Mouse (Mus musculus): ENCODE measurements around the gene Stpg1. TPM values are rescaled to one million over a fixed set of nuclear protein-coding genes. Genes with fewer than 3 reads are reported as not detected.

The Stpg1 gene
- polyA plus RNA-seq, 1 experiment, result 1.8 TPM

DNA sequence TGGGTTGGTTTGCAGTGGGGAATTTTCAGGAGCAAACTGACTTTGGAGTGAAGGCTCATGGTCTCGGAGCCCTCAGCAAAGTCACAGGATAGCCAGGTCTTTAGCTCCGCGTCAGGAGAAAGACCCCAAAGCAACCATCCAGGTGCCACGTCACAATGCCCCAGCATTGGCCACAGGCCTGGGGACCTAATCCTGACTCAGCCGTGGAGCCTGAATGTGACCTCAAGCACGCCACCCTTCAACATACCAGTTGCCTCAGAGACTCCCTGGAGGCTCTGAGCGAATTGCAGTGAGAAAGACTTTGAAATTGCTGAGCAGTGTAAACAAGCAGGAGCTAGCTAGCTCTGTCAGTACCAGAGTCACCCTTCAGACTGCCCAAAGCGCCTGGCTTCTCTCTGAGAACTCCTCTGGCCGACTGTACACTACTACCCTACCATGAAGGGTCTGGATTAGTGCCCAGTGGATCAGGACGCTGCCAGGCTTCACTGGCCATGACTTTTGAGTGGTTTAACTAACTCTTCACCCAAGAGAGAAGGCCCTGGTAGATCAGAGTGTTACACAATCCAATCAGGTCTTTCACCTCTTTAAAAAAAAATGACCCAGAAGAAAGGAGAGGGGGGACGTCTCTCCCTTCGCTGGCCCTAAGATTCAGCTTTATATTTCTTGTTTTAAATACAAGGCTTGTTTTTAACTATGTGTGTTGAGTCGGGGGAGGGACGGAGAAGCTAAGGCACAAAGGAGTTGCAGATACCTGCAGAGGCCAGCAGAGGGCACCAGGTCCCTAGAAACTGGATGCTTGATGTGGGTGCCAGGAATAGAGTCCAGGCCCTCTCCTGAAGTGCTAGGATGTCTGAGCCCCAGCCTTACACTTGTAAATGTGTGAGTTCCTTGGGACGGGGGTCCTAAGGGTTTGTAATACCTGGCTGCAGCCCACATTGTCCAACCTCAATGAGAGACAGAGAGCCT, 22.0 kb downstream of the Stpg1 start:
- peak; percentile 94 for TF ChIP-seq CTCF (IDR thresholded peaks at IDR 0.05; ENCODE audit: low read depth, low read length)
- TF ChIP-seq EP300 (IDR thresholded peaks at IDR 0.05; ENCODE audit: insufficient read depth, low read depth, low read length), result no peak
- no peak for TF ChIP-seq POLR2A (IDR thresholded peaks at IDR 0.05; ENCODE audit: insufficient read depth, low read length)
- H3K27ac ChIP-seq (ENCODE audit: insufficient read depth, low read length), result no peak overlapping the region

DNA sequence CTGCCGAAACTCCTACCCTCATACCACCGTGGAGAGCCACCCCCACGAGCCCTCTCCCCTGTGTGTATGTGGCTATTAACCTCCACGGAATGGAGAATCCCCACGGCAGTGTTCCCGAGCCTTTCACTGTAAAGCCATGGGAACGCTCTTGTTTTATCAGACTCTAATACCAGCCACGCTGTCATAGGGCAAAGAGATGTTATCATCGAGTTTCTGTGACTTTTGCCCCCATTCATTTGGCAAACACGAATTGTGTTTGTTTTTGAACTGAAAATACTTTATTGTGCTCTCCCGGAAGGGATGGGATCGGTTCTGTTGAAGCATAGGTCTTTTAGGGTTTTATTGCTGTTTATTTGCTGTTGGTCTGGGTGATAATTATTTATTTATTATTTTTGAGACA, 23.5 kb downstream of the Stpg1 start:
- H3K36me3 ChIP-seq (ENCODE audit: control insufficient read depth, insufficient read depth, low read length, poor library complexity, severe bottlenecking), result no peaks in the 10 kb centered on the region
- H3K4me3 ChIP-seq (ENCODE audit: low read depth, low read length), result no peak overlapping the region
- H3K9ac ChIP-seq (ENCODE audit: low read depth, poor library complexity, severe bottlenecking), result no peak overlapping the region
- no peak for TF ChIP-seq EP300 (IDR thresholded peaks at IDR 0.05; ENCODE audit: insufficient read depth, low read depth, low read length)
- TF ChIP-seq CTCF (IDR thresholded peaks at IDR 0.05; ENCODE audit: low read depth, low read length), result no peak
- no peak for TF ChIP-seq POLR2A (IDR thresholded peaks at IDR 0.05; ENCODE audit: insufficient read depth, low read length)
- no peaks in the 10 kb centered on the region for H3K9me3 ChIP-seq (replicated peaks; ENCODE audit: control insufficient read depth, insufficient read depth, low read length, poor library complexity, severe bottlenecking)
- H3K4me1 ChIP-seq (ENCODE audit: control insufficient read depth, insufficient read depth, low read length), result no peaks in the 10 kb centered on the region
- no peak overlapping the region for H3K27ac ChIP-seq (ENCODE audit: insufficient read depth, low read length)
- no peaks in the 10 kb centered on the region for H3K27me3 ChIP-seq (ENCODE audit: control insufficient read depth, insufficient read depth, low read length, poor library complexity, severe bottlenecking)

More for the DNA sequence above, 22.0 kb downstream of the Stpg1 start:
- Histone ChIP-seq H3K9me3 (replicated peaks; ENCODE audit: control insufficient read depth, insufficient read depth, low read length, poor library complexity, severe bottlenecking) (no peaks in the 10 kb centered on the region), H3K4me3 (ENCODE audit: low read depth, low read length) (no peak overlapping the region), H3K27me3 (ENCODE audit: control insufficient read depth, insufficient read depth, low read length, poor library complexity, severe bottlenecking) (no peaks in the 10 kb centered on the region), H3K9ac (ENCODE audit: low read depth, poor library complexity, severe bottlenecking) (no peak overlapping the region), H3K36me3 (ENCODE audit: control insufficient read depth, insufficient read depth, low read length, poor library complexity, severe bottlenecking) (no peaks in the 10 kb centered on the region), H3K4me1 (ENCODE audit: control insufficient read depth, insufficient read depth, low read length) (no peaks in the 10 kb centered on the region)

DNA sequence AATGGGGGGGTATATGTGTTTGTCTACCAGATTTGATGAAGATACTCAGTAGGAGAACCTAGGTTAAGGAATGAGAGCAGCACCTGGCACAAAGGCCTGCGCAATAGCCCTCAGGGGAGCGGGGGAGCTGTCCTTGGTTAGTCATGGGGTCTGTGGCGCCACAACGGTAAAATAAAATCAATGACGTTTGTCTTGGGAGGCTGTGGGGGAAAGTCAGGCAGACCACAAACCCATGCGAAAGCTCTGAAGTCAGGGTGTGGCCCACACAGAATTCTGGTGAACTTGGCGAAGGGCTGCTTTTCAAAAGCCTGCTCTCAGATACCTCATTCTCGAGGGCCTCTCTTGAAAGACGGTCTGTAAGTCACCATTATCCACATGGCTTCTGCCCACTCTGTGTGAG, 25.8 kb downstream of the Stpg1 start:
- TF ChIP-seq EP300 (IDR thresholded peaks at IDR 0.05; ENCODE audit: insufficient read depth, low read depth, low read length) (no peak), POLR2A (IDR thresholded peaks at IDR 0.05; ENCODE audit: insufficient read depth, low read length) (no peak), CTCF (IDR thresholded peaks at IDR 0.05; ENCODE audit: low read depth, low read length) (no peak)
- Histone ChIP-seq H3K9me3 (replicated peaks; ENCODE audit: control insufficient read depth, insufficient read depth, low read length, poor library complexity, severe bottlenecking) (no peaks in the 10 kb centered on the region), H3K27me3 (ENCODE audit: control insufficient read depth, insufficient read depth, low read length, poor library complexity, severe bottlenecking) (no peaks in the 10 kb centered on the region), H3K4me1 (ENCODE audit: control insufficient read depth, insufficient read depth, low read length) (no peaks in the 10 kb centered on the region), H3K4me3 (ENCODE audit: low read depth, low read length) (no peak overlapping the region), H3K9ac (ENCODE audit: low read depth, poor library complexity, severe bottlenecking) (no peak overlapping the region), H3K27ac (ENCODE audit: insufficient read depth, low read length) (no peak overlapping the region), H3K36me3 (ENCODE audit: control insufficient read depth, insufficient read depth, low read length, poor library complexity, severe bottlenecking) (no peaks in the 10 kb centered on the region)

DNA sequence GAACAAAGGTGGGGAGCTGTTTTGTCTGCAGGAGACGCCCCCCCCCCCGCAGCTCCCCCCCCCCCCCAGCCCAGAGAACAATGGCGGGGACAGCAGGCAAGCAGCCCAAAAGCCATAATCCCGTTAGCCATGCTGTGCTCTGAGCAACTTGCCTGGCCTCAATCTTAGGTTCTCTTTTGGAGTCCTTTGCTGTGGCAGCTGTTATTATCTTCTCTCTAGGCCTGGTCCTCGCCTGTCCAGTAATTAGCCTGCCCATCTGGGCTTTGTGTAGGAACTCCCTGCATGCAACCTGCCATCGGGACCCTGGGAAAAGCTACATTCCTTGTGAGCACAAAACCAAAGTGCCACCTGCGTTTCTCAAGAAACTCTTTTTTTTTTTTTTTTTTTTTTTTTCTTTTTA, 29.3 kb downstream of the Stpg1 start:
- H3K27ac ChIP-seq (ENCODE audit: insufficient read depth, low read length), result no peak overlapping the region
- TF ChIP-seq EP300 (IDR thresholded peaks at IDR 0.05; ENCODE audit: insufficient read depth, low read depth, low read length) (no peak), POLR2A (IDR thresholded peaks at IDR 0.05; ENCODE audit: insufficient read depth, low read length) (no peak), CTCF (IDR thresholded peaks at IDR 0.05; ENCODE audit: low read depth, low read length) (no peak)
- no peak overlapping the region for H3K4me3 ChIP-seq (ENCODE audit: low read depth, low read length)
- H3K4me1 ChIP-seq (ENCODE audit: control insufficient read depth, insufficient read depth, low read length), result no peaks in the 10 kb centered on the region
- H3K9ac ChIP-seq (ENCODE audit: low read depth, poor library complexity, severe bottlenecking), result no peak overlapping the region
- H3K36me3 ChIP-seq (ENCODE audit: control insufficient read depth, insufficient read depth, low read length, poor library complexity, severe bottlenecking), result no peaks in the 10 kb centered on the region
- no peaks in the 10 kb centered on the region for H3K27me3 ChIP-seq (ENCODE audit: control insufficient read depth, insufficient read depth, low read length, poor library complexity, severe bottlenecking)
- H3K9me3 ChIP-seq (replicated peaks; ENCODE audit: control insufficient read depth, insufficient read depth, low read length, poor library complexity, severe bottlenecking), result no peaks in the 10 kb centered on the region

DNA sequence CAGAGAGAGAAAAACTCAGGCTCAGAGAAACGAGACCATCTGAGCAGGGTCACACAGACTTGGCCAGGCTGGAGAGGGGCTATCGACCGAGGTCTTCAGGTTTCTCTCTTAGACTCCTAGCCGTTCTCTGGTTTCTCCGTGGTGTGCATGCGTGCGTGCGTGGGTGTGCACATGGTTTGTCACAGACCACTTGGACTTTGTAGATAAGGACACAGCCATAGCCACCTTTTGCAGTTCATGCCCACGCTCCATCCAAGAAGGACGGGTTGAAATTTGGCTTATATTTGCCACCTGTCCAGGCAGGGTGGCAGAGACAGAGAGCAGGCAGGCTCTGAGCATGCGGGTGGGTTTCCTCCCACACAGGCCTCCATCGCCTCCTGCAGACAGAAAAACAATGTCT, 30.5 kb downstream of the Stpg1 start:
- no peak overlapping the region for H3K9ac ChIP-seq (ENCODE audit: low read depth, poor library complexity, severe bottlenecking)
- H3K27ac ChIP-seq (ENCODE audit: insufficient read depth, low read length), result no peak overlapping the region
- H3K27me3 ChIP-seq (ENCODE audit: control insufficient read depth, insufficient read depth, low read length, poor library complexity, severe bottlenecking), result no peaks in the 10 kb centered on the region

More for the DNA sequence above, 30.5 kb downstream of the Stpg1 start:
- no peak for TF ChIP-seq CTCF (IDR thresholded peaks at IDR 0.05; ENCODE audit: low read depth, low read length)
- no peak for TF ChIP-seq POLR2A (IDR thresholded peaks at IDR 0.05; ENCODE audit: insufficient read depth, low read length)
- no peak for TF ChIP-seq EP300 (IDR thresholded peaks at IDR 0.05; ENCODE audit: insufficient read depth, low read depth, low read length)
- H3K4me1 ChIP-seq (ENCODE audit: control insufficient read depth, insufficient read depth, low read length), result no peaks in the 10 kb centered on the region
- 0 out of 2 replicates have a peak, but pooled peaks cover under 1% of the 10 kb centered on the region for H3K9me3 ChIP-seq (replicated peaks; ENCODE audit: control insufficient read depth, insufficient read depth, low read length, poor library complexity, severe bottlenecking)
- no peak overlapping the region for H3K4me3 ChIP-seq (ENCODE audit: low read depth, low read length)
- no peaks in the 10 kb centered on the region for H3K36me3 ChIP-seq (ENCODE audit: control insufficient read depth, insufficient read depth, low read length, poor library complexity, severe bottlenecking)

Data from ES-Bruce4 (cell line).